Mouse (Mus musculus) forebrain, embryonic 13.5 days (tissue): ENCODE measurements around the gene Jph3. TPM values are rescaled to one million over a fixed set of nuclear protein-coding genes. Genes with fewer than 3 reads are reported as not detected.

Source experiments
- polyA plus RNA-seq: library from polyadenylated mRNA; unstranded; fragments of >200 nt; fragmentation: Nextera tagmentation; extraction: Ambion mirVana; gene quantifications from 2 replicates; pipeline ENCODE4 v1.2.1, GENCODE M21; 2015

Gene Jph3
- polyA plus RNA-seq, 1 experiment from 2014 or later, result 34.9 TPM

Other genes with a start within 250 kb of the Jph3 start
- not detected in 2 replicates for gene 1700018B08Rik, start 185.3 kb upstream of the Jph3 start, polyA plus RNA-seq
- 18.6 and 19.1 TPM in 2 replicates for gene Fbxo31, start 150.8 kb upstream of the Jph3 start, polyA plus RNA-seq
- 310 and 325 TPM in 2 replicates for gene Map1lc3b, start 139.3 kb upstream of the Jph3 start, polyA plus RNA-seq
- 30.0 and 33.7 TPM in 2 replicates for gene Zcchc14, start 76.7 kb upstream of the Jph3 start, polyA plus RNA-seq
- 44.3 and 50.6 TPM in 2 replicates for gene Klhdc4, start 99.9 kb downstream of the Jph3 start, polyA plus RNA-seq
- gene Slc7a5, start 178.1 kb downstream of the Jph3 start, polyA plus RNA-seq, result 28.1 and 30.6 TPM in 2 replicates
- gene Car5a, start 215.3 kb downstream of the Jph3 start, polyA plus RNA-seq, result 0.25 TPM in 1 of 2 replicates, not detected in the other
- gene Banp, start 220.1 kb downstream of the Jph3 start, polyA plus RNA-seq, result 57.5 and 60.9 TPM in 2 replicates